Mouse (Mus musculus): ENCODE measurements around the gene Scpep1. TPM values are rescaled to one million over a fixed set of nuclear protein-coding genes. Genes with fewer than 3 reads are reported as not detected.
"Not testable (repeated sequence)": the region's sequence is repeated elsewhere in the genome, so short reads cannot be mapped to it uniquely, and the experiment has no call there.

The Scpep1 gene
- total RNA-seq, 4 experiments from 2014 or later, result 4.5 to 9.4 (median 6.0) TPM

- no peak for DNase-seq (ENCODE audit: low spot score in 2 of 2)
These were observed 28.7 kb downstream of the Scpep1 start for GRCm38 (mm10) chr11:88926566-88926965.

GRCm38 (mm10) chr11:88909388-88910036, 45.8 kb downstream of the Scpep1 start:
- DNase-seq (ENCODE audit: low spot score in 2 of 2), result peak in 1 of 2 experiments; percentile 21

- DNase-seq (ENCODE audit: low spot score in 2 of 2), result peak; percentile 29 to 52
These were observed 46.6 kb downstream of the Scpep1 start for GRCm38 (mm10) chr11:88908557-88909211.

- DNase-seq (ENCODE audit: low spot score in 2 of 2), result no peak
These were observed 47.4 kb downstream of the Scpep1 start for GRCm38 (mm10) chr11:88907886-88908285.

- no peak for DNase-seq (ENCODE audit: low spot score in 2 of 2)
These were observed 49.6 kb downstream of the Scpep1 start for GRCm38 (mm10) chr11:88905621-88906020.

- DNase-seq (ENCODE audit: low spot score in 2 of 2), result no peak
These were observed 51.2 kb downstream of the Scpep1 start for GRCm38 (mm10) chr11:88904080-88904479.

GRCm38 (mm10) chr11:88902762-88903161, 52.5 kb downstream of the Scpep1 start:
- DNase-seq (ENCODE audit: low spot score in 2 of 2), result peak; percentile 50 to 51

- DNase-seq (ENCODE audit: low spot score in 2 of 2), result no peak
These were observed 53.9 kb downstream of the Scpep1 start for GRCm38 (mm10) chr11:88901341-88901802.

- no peak for DNase-seq (ENCODE audit: low spot score in 2 of 2)
These were observed 55.7 kb downstream of the Scpep1 start for GRCm38 (mm10) chr11:88899561-88899960.

- DNase-seq (ENCODE audit: low spot score in 2 of 2), result no peak
These were observed 56.9 kb downstream of the Scpep1 start for GRCm38 (mm10) chr11:88898380-88898763.

- DNase-seq (ENCODE audit: low spot score in 2 of 2), result peak in 1 of 2 experiments; percentile 33
These were observed 57.5 kb downstream of the Scpep1 start for GRCm38 (mm10) chr11:88897624-88898379.

GRCm38 (mm10) chr11:88895800-88896232, 59.4 kb downstream of the Scpep1 start:
- peak; percentile 47 to 56 for DNase-seq (ENCODE audit: low spot score in 2 of 2)

GRCm38 (mm10) chr11:88895235-88895634, 60.0 kb downstream of the Scpep1 start:
- peak; percentile 18 to 22 for DNase-seq (ENCODE audit: low spot score in 2 of 2)

- not testable (repeated sequence) for DNase-seq (ENCODE audit: low spot score in 2 of 2)
These were observed 61.0 kb downstream of the Scpep1 start for GRCm38 (mm10) chr11:88894279-88894678.

GRCm38 (mm10) chr11:88893501-88893900, 61.8 kb downstream of the Scpep1 start:
- peak; percentile 24 to 31 for DNase-seq (ENCODE audit: low spot score in 2 of 2)

GRCm38 (mm10) chr11:88892789-88893188, 62.5 kb downstream of the Scpep1 start:
- peak in 1 of 2 experiments; percentile 32 for DNase-seq (ENCODE audit: low spot score in 2 of 2)

- peak; percentile 70 for DNase-seq (ENCODE audit: low spot score in 2 of 2)
These were observed 63.2 kb downstream of the Scpep1 start for GRCm38 (mm10) chr11:88891921-88892561.

- peak; percentile 42 to 50 for DNase-seq (ENCODE audit: low spot score in 2 of 2)
These were observed 63.8 kb downstream of the Scpep1 start for GRCm38 (mm10) chr11:88891446-88891845.

- DNase-seq (ENCODE audit: low spot score in 2 of 2), result not testable (repeated sequence)
These were observed 64.4 kb downstream of the Scpep1 start for GRCm38 (mm10) chr11:88890904-88891303.

GRCm38 (mm10) chr11:88888996-88889395, 66.3 kb downstream of the Scpep1 start:
- DNase-seq (ENCODE audit: low spot score in 2 of 2), result no peak

- DNase-seq (ENCODE audit: low spot score in 2 of 2), result no peak
These were observed 70.7 kb downstream of the Scpep1 start for GRCm38 (mm10) chr11:88884376-88885065.
